Mouse (Mus musculus) hindbrain, postnatal 0 days (tissue): ENCODE results near the gene Fam189a2. TPM values are rescaled to one million over a fixed set of nuclear protein-coding genes. Genes with fewer than 3 reads are reported as not detected.

ENCODE experiments used
- ATAC-seq: fragments of 200-750 bp; cut with Nextera tagmentation; 2 replicates; pipeline ENCODE4 v1.8.0; 2017; ENCODE audit warnings: mild to moderate bottlenecking, moderate TSS enrichment, moderate library complexity
- DNase-seq: peaks from one replicate; pipeline ENCODE4 v3.0.0-alpha.2; 2015; ENCODE audit warnings: low spot score
- H3K27ac ChIP-seq: fragments of 300-500 bp; sonication (generic); 2 replicates; pipeline ENCODE4 v1.5.1; 2014; ENCODE audit warnings: mild to moderate bottlenecking
- H3K27me3 ChIP-seq: fragments of 300-500 bp; sonication (generic); 2 replicates; pipeline ENCODE4 v1.6.1; 2014; ENCODE audit warnings: low read length, mixed read lengths; ENCODE audit not compliant: insufficient read depth
- H3K36me3 ChIP-seq: fragments of 300-500 bp; sonication (generic); 2 replicates; pipeline ENCODE4 v1.6.1; 2014; ENCODE audit warnings: low read length, mixed read lengths; ENCODE audit not compliant: insufficient read depth
- H3K4me1 ChIP-seq: fragments of 300-500 bp; sonication (generic); 2 replicates; pipeline ENCODE4 v1.6.1; 2014; ENCODE audit warnings: antibody characterized with exemption, low read length, mixed read lengths; ENCODE audit not compliant: insufficient read depth
- H3K4me2 ChIP-seq: fragments of 300-500 bp; sonication (generic); 2 replicates; pipeline ENCODE4 v1.6.1; 2014; ENCODE audit warnings: low read depth, mild to moderate bottlenecking, low read length, moderate library complexity, mixed read lengths
- H3K4me3 ChIP-seq: fragments of 300-500 bp; sonication (generic); 2 replicates; pipeline ENCODE4 v1.5.1; 2014; ENCODE audit warnings: low read length
- H3K9ac ChIP-seq: fragments of 300-500 bp; sonication (generic); replicated peaks from 2 replicates; pipeline ENCODE4 v1.6.1; 2014; ENCODE audit warnings: mild to moderate bottlenecking, low read length, moderate library complexity, mixed read lengths
- H3K9me3 ChIP-seq: fragments of 300-500 bp; sonication (generic); 2 replicates; pipeline ENCODE4 v1.6.1; 2016; ENCODE audit warnings: low read length, mixed read lengths
- CTCF ChIP-seq: IDR thresholded peaks from 2 replicates; pipeline ENCODE4 v1.5.1; 2016; ENCODE audit warnings: antibody characterized with exemption, control low read depth, low read depth
- WGBS: fragments of 180-500 bp; shearing (Covaris S2); extraction: QIAGEN DNeasy Blood & Tissue Kit; methylation state at CpG from one replicate; pipeline ENCODE4 v1.1.7; 2014; 5-methylcytosine and 5-hydroxymethylcytosine counted together
- polyA plus RNA-seq: library from polyadenylated mRNA; unstranded; fragments of >200 nt; fragmentation: Nextera tagmentation; extraction: Ambion mirVana; gene quantifications from 2 replicates; pipeline ENCODE4 v1.2.1, GENCODE M21; 2015
- total RNA-seq: library from RNA; depleted of rRNA; stranded (reverse); fragments of >200 nt; gene quantifications from 2 replicates; pipeline ENCODE4 v1.2.3, GENCODE M21; 2014

Fam189a2 gene
- total and polyA plus RNA-seq, 2 experiments from 2014 or later, result 2.7 to 16.9 TPM

DNA sequence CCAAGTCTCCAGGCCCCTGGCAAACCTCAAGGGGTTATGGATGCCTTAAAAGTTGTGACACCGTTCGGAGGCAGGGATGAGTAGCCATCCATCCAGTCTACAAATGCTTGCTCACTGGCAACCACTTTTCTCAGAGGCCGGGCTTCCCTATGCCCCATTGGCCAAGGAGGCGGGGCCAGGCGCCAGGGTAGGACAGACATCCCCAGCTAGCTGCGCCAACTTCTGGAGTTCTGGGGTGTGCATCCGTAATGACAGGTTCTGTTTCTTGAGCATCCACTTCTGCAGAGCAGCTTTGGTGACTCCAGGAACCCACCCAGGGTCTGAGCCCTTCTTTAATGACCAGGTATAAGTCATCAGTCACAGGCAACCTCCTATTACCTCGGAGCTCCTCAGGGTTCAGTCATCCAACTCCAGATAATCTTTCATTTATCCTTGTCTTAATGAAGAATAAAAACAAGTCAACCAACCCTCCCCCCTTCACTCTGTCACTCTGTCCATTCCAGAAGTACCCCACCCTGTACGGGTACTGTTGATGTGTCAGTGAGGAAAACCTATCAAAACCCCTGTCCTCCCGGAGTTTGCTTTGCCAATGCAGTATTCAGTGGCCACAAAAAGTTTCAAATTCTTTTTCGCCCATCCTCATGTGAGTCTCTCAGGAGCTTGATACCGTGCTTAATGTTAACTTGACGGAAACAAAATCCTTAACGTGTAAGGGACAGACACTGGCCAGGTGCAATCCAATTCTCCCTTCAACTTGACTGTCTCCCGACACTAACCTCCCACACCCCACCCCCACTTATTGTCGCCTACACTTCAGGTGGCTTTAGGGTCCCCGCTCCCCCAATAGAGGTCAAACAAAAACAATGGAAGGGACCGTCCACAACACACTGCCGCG, 956 bp downstream of the Fam189a2 start:
- DNase-seq (peak; percentile 32), ATAC-seq (no peak)
- 10% methylated on average over 20 of the region's 20 CpGs for whole genome bisulfite sequencing
- Histone ChIP-seq H3K27ac (peak overlapping the region; percentile 69; the same call in 1 of the 2 replicates), H3K9me3 (no peaks in the 10 kb centered on the region), H3K36me3 (no peaks in the 10 kb centered on the region), H3K4me2 (peak overlapping the region; percentile 92), H3K9ac (peak overlapping the region; percentile 68), H3K4me3 (peak overlapping the region; percentile 79), H3K27me3 (no peaks in the 10 kb centered on the region), H3K4me1 (no peaks in the 10 kb centered on the region)
- TF ChIP-seq CTCF, result no peak

DNA sequence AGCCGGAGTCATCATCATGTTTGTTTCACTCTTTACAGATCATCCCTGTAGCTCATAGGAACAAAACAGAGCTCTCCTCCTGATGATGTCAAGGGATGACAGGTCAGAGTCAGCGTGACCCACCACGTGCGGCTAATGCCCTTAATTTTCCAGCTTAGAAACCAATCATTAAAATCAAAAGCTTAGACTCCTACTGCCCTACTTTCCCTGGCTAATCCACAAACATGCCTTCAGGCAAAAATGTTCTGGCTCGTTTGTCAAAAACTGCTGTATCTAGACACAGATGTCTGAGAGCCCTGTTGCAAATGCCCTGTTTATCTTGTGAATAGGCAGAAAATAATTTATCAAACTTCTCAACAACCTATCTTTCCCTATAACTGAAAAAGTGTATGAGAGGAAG, 4.9 kb downstream of the Fam189a2 start:
- peak; percentile 26 for DNase-seq
- ATAC-seq, result no peak
- 48% methylated on average over 5 of the region's 5 CpGs for WGBS

DNA sequence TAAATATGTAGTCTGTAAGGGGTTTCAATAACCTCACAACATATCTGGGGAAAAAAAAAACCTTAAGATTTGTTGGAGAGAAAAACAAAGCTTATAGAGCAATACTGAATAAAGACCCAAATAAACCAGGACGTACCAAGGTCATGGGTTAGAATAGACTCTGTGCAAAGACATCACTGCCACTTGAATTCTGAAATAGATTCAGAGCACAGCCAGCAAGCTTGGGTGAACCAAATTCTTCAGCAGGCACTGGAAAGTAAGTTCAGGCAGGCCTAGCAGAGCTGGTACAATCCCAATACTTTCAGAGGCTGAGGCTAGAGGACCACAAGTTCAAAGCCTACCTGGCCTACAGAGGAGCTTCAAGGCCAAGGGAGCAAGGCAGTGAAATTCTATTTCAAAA, 6.2 kb downstream of the Fam189a2 start:
- Histone ChIP-seq H3K4me3 (no peak overlapping the region), H3K9ac (no peak overlapping the region), H3K4me2 (no peak overlapping the region), H3K27me3 (no peaks in the 10 kb centered on the region), H3K9me3 (no peaks in the 10 kb centered on the region), H3K4me1 (no peaks in the 10 kb centered on the region), H3K27ac (no peak overlapping the region), H3K36me3 (no peaks in the 10 kb centered on the region)
- no peak for TF ChIP-seq CTCF
- DNase-seq (no peak), ATAC-seq (no peak)
- 35% methylated on average over 1 of the region's 1 CpGs for WGBS

More for the DNA sequence above, 4.9 kb downstream of the Fam189a2 start:
- Histone ChIP-seq H3K9ac (no peak overlapping the region), H3K4me3 (no peak overlapping the region), H3K9me3 (no peaks in the 10 kb centered on the region), H3K27ac (no peak overlapping the region), H3K27me3 (no peaks in the 10 kb centered on the region), H3K4me1 (no peaks in the 10 kb centered on the region), H3K36me3 (no peaks in the 10 kb centered on the region), H3K4me2 (no peak overlapping the region)
- no peak for TF ChIP-seq CTCF

- Histone ChIP-seq H3K27me3 (no peaks in the 10 kb centered on the region), H3K9me3 (no peaks in the 10 kb centered on the region), H3K9ac (no peak overlapping the region), H3K4me3 (no peak overlapping the region), H3K36me3 (no peaks in the 10 kb centered on the region), H3K4me1 (no peaks in the 10 kb centered on the region), H3K27ac (no peak overlapping the region), H3K4me2 (no peak overlapping the region)
- no peak for DNase-seq
- TF ChIP-seq CTCF, result no peak
- ATAC-seq, result no peak
- 17% methylated on average over 9 of the region's 9 CpGs for WGBS
Measured at GRCm38 (mm10) chr19:24024131-24024530, 6.7 kb downstream of the Fam189a2 start.

DNA sequence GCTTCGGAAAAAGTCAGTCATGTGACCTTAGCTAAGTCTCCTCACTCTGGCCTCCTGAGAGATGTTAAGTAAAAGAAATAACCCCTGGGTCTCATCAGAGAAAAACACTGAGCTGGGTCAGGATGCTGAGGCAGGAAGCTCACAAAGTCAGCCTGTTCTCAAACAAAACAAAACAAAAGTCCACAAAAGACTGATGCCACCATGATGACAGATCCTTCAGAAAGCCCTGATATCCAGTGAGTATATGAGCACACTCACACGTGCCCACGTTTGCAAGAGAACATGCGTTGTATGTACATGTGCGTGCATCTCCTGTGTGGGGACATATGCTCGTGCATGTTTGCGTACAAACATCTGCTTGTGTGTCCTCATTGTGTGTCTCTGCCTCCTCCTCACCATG, 7.5 kb downstream of the Fam189a2 start:
- no peak for TF ChIP-seq CTCF
- WGBS, result 73% methylated on average over 7 of the region's 7 CpGs
- DNase-seq (no peak), ATAC-seq (no peak)
- Histone ChIP-seq H3K27ac (no peak overlapping the region), H3K9me3 (no peaks in the 10 kb centered on the region), H3K9ac (no peak overlapping the region; the same call in 1 of the 2 replicates), H3K4me1 (no peaks in the 10 kb centered on the region), H3K36me3 (no peaks in the 10 kb centered on the region), H3K27me3 (no peaks in the 10 kb centered on the region), H3K4me2 (no peak overlapping the region), H3K4me3 (no peak overlapping the region)

DNA sequence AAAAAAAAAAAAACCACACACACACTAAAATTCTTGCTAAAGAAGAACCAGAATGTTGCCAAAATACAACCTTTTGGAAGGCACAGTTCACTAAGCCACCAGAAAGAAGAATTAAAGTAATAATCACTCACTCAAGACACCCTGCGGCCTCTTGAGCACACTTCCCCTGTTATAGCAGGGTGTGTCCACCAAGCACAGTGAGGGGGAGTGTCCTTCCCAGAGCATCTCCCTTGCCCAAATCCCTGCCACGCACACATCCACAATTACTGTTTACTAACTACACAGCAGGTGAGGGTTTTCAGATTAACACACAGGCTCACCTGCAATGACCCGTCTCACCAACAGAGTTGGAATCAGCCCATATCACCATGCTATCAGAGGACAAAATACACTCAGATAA, 8.0 kb downstream of the Fam189a2 start:
- H3K9me3 ChIP-seq, result no peaks in the 10 kb centered on the region
- ATAC-seq, result no peak

GRCm38 (mm10) chr19:24022301-24022700, 8.5 kb downstream of the Fam189a2 start:
- 93% methylated on average over 6 of the region's 6 CpGs for WGBS
- Histone ChIP-seq H3K4me1 (no peaks in the 10 kb centered on the region), H3K36me3 (no peaks in the 10 kb centered on the region), H3K4me3 (no peak overlapping the region), H3K27me3 (no peaks in the 10 kb centered on the region), H3K27ac (no peak overlapping the region), H3K4me2 (no peak overlapping the region), H3K9me3 (no peaks in the 10 kb centered on the region), H3K9ac (no peak overlapping the region)
- TF ChIP-seq CTCF, result no peak
- no peak for DNase-seq
- no peak for ATAC-seq

More for the DNA sequence above, 8.0 kb downstream of the Fam189a2 start:
- Histone ChIP-seq H3K4me2 (no peak overlapping the region), H3K27ac (no peak overlapping the region), H3K36me3 (no peaks in the 10 kb centered on the region), H3K4me1 (no peaks in the 10 kb centered on the region), H3K27me3 (no peaks in the 10 kb centered on the region), H3K4me3 (no peak overlapping the region), H3K9ac (no peak overlapping the region)
- DNase-seq, result no peak
- TF ChIP-seq CTCF, result no peak
- WGBS, result 88% methylated on average over 3 of the region's 3 CpGs
